Mouse (Mus musculus) liver, adult (tissue): ENCODE measurements around the gene Fam187b.
A peak's percentile ranks its signal among the peaks of the same experiment; 100 is the strongest.
"Not testable (repeated sequence)": the region's sequence is repeated elsewhere in the genome, so short reads cannot be mapped to it uniquely, and the experiment has no call there.

Experiments used
- GATA4 ChIP-seq: IDR thresholded peaks from 2 replicates; pipeline ENCODE4 v1.6.1; 2014; ENCODE audit warnings: mild to moderate bottlenecking, low read length; ENCODE audit not compliant: insufficient replicate concordance

The Fam187b gene

GRCm38 (mm10) chr7:30973501-30974289 lies at the start of gene Fam187b:
Gene Fam187b, plus strand, starts transcription at chr7:30973790.
- peak; percentile 1; the same call in 1 of the 2 replicates for TF ChIP-seq GATA4

DNA sequence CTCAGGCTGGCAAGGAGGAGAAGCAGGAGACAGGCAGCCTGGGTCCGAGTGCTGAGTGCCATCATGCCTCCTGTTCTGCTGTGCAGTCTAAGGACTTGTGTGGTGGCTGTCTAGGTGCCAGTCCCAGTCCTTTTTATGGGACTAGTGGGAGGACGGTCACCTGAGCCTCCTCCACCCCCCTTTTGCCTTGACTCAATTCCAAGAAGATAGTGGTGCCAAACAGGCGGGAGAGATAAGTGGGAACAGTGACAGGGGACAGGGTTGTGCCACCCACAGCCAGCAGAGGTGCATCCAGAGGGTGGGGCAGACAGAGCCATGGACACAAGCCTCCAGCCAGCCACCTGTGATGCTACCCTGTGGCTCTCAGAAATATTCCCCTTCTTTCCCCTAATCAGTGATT lies 49.5 kb upstream of the Fam187b start:
- TF ChIP-seq GATA4, result no peak

DNA sequence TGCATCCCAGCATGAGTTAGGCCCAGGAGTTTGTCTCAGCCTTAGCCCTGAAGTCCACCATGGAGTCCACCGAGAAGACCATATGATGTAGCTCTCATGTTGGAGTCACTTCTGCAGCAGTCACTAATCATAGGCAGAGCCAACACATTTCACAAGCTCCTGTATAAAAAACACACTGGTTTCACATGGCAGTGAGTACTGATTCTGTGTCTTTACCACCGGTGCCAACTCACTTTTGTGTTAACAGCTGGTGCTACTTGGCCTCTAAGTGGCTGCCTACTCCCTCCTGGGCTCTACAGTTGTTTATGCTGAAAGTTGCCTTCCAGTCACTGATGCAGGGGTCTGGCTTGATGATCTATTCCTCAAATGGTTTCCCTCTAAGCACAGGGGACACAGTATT lies 49.0 kb upstream of the Fam187b start, which contains the start of gene Hamp2:
TSS of gene Hamp2 (minus strand) at position 101 of the 400 bp plus-strand sequence.
- TF ChIP-seq GATA4, result not testable (repeated sequence)

GRCm38 (mm10) chr7:30943909-30944635 lies 29.5 kb upstream of the Fam187b start, which contains the start of gene Hamp:
Gene Hamp, minus strand, starts transcription at chr7:30944032.
- TF ChIP-seq GATA4, result peak; percentile 85; the same call in 1 of the 2 replicates

GRCm38 (mm10) chr7:30945876-30946275 lies 27.7 kb upstream of the Fam187b start:
- no peak for TF ChIP-seq GATA4

DNA sequence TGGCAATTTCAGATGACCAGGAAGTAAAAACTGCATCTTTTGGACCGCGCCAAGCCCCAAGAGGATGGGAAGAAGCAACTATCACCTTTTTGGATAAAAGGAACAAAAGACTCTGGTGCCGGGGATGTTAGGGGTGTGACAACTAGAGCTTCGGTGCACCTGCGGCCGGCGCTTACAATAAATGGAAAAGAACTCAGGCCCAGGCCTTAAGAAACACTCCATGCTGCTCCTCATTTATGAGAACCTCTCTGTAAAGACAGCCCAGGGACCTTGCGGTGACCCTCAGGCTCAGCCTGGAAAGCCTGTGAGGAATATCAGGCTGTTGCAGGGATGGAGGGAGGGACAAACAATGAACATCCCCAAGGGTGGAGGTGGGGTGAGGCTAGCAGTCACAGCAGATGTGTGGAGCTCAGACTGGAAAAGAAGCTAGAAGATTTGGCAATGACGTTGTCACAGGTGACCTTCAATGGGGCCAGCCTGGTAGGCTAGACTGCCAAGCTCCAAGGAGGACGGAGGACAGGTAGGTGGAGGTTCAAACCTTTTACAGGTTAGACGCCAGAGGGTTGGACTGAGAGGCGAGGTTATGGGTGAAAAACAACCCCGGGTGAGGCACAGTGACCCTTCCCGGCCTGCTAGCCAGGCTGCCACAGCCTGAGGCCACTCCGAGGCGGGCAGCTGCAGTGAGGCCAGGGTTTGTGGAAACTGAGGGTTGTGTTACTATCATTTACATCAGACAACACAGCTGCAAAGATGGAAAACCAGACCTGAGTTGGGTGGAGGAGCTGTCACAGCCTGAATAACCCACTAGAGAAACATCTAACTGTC lies 20.9 kb upstream of the Fam187b start:
- TF ChIP-seq GATA4, result no peak

GRCm38 (mm10) chr7:30953459-30953858 lies 20.1 kb upstream of the Fam187b start:
- TF ChIP-seq GATA4, result no peak

- TF ChIP-seq GATA4, result no peak
Measured at GRCm38 (mm10) chr7:30954036-30954435, 19.6 kb upstream of the Fam187b start.

DNA sequence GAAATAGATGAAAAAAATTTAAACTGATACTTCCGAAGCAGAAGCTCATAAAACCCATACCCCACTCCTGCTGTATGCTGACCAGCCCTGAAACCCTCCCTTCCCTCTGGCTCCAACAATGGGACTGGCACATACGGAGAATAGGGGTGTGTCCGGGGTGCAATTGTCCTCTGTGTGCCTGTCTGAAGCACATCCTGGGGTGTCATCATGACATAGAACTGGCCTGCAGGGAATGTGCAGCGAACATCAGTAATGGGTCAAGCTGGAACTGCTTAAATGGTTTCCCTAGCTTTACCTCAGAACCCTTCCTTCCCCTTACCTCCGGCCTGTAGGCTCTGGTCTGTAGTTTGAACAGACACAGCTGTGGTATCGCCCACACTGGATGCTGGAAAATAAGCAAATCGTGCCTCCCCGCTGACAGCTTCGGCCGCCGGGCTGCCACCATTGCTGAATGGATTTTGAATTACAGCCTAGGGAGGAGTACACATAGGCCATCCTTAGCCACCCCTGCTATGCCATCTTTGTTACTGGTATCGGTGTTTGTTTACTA lies 18.5 kb upstream of the Fam187b start:
- TF ChIP-seq GATA4, result no peak

DNA sequence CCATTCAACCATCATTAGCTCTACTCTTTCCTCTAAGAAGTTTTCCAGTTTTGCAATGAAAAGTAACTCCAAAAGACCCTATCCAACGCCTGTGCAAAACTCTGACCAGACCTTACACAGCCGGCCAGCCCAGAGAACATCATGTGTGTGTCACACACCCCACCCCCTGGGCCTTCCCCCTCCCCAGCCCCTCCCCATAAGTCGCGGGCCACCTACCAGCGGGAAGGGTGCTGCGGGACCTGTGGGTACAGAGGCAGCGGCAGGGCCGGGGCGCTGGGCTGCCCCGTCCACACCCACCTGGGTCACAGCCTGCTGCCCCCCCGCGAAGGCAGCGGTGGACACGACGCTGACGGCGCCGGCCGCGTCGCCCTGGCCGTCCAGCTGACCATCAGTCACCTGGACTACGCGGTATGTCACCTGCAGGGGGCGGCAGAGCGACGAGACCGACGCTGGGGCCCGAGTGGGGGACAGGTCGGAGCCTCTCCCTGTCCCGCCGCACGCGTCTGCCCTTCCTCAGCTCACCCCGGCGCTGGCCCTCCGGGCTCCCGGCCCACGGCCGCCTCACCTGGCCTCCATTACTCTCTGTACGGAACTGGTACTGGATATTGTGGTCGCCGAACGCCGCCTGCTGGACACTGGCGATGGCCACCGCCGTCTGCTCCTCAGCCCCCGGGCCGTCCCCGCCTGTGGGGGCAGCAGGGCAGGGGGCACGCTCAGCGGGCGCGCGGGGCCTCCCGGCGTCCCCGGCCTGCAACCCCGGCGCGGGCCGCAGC lies 17.8 kb upstream of the Fam187b start:
- no peak for TF ChIP-seq GATA4

GRCm38 (mm10) chr7:30956357-30956751 lies 17.2 kb upstream of the Fam187b start:
- no peak for TF ChIP-seq GATA4

DNA sequence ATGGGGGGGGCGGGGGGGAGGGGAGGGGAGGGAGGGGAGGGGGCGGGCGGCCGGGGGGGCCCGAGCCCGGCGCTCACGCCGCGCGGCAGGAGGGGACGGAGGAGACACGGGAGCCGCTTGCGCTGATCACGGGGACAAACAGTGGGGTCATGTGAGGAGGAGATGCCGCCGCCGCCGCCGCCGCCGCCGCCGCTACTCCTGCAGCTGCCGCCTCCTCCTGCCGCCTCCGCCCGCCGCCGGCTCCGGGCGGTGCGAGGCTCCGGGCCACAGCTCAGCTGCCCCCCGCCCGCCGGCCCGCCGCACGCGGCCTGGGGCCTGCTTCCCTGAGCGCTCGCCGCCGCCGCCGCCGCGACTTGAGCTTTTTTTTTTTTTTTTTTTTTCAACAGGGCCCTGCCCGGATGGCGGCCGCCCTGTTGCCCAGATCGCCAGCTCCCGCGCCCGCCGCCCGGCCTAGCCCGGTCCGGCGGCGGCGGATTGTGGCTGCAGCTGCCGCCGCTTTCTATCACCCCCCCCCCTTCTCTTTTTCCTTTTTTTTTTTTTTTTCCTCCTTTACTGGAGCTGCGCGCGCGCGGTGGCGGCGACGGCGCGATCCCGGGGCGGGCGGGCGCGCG lies 16.7 kb upstream of the Fam187b start, which contains the start of gene Usf2:
TSS of gene Usf2 (minus strand) at position 48 of the 611 bp plus-strand sequence.
- no peak for TF ChIP-seq GATA4

DNA sequence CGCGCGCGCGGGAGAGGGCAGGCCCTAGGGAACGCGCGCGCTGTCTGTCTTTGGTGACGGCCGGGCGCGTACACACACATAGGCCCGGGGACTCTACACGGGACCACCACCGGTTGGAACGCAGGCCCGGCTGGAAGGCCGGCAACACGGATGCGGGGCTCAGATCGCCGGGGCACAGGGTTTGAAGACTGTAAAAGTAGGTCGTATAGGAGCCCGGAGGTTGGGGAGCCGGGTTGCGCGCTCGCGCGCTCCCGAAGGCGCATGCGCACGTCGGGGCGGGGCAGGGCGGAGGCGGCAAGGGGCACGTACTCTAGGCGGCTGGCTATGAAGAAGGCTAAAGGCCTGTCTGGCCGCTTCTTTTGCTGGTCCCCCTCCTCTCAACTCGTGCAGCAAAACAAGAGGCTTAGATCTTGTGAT lies 16.2 kb upstream of the Fam187b start:
- peak; percentile 11; the same call in 1 of the 2 replicates for TF ChIP-seq GATA4
